Mouse (Mus musculus) intestine, embryonic 15.5 days (tissue): ENCODE data around the gene 3110021N24Rik. TPM values are rescaled to one million over a fixed set of nuclear protein-coding genes. Genes with fewer than 3 reads are reported as not detected.

Experiments
- ATAC-seq: fragments of 200-750 bp; cut with Nextera tagmentation; 2 replicates; pipeline ENCODE4 v1.8.0; 2017; ENCODE audit warnings: moderate TSS enrichment, moderate library complexity
- H3K27ac ChIP-seq: fragments of 300-500 bp; sonication (generic); 2 replicates; pipeline ENCODE4 v1.5.1; 2015; ENCODE audit warnings: mild to moderate bottlenecking, inconsistent platforms
- H3K27me3 ChIP-seq: fragments of 300-500 bp; sonication (generic); replicated peaks from 2 replicates; pipeline ENCODE4 v1.6.1; 2015; ENCODE audit warnings: inconsistent platforms
- H3K36me3 ChIP-seq: fragments of 300-500 bp; sonication (generic); 2 replicates; pipeline ENCODE4 v1.6.1; 2015; ENCODE audit warnings: inconsistent platforms
- H3K4me1 ChIP-seq: fragments of 300-500 bp; sonication (generic); replicated peaks from 2 replicates; pipeline ENCODE4 v1.6.1; 2015; ENCODE audit warnings: inconsistent platforms
- H3K4me2 ChIP-seq: fragments of 300-500 bp; sonication (generic); replicated peaks from 2 replicates; pipeline ENCODE4 v1.6.1; 2015; ENCODE audit warnings: mild to moderate bottlenecking, inconsistent platforms
- H3K4me3 ChIP-seq: fragments of 300-500 bp; sonication (generic); replicated peaks from 2 replicates; pipeline ENCODE4 v1.5.1; 2015; ENCODE audit warnings: inconsistent platforms
- H3K9ac ChIP-seq: fragments of 300-500 bp; sonication (generic); 2 replicates; pipeline ENCODE4 v1.6.1; 2015; ENCODE audit warnings: inconsistent platforms
- H3K9me3 ChIP-seq: fragments of 300-500 bp; sonication (generic); 2 replicates; pipeline ENCODE4 v1.6.1; 2016; ENCODE audit warnings: inconsistent platforms
- WGBS: fragments of 180-500 bp; shearing (Covaris S2); methylation state at CpG from one replicate; pipeline ENCODE4 v1.1.7; 2015; 5-methylcytosine and 5-hydroxymethylcytosine counted together
- polyA plus RNA-seq: library from polyadenylated mRNA; unstranded; fragments of >200 nt; fragmentation: Nextera tagmentation; extraction: Ambion mirVana; gene quantifications from 2 replicates; pipeline ENCODE4 v1.2.1, GENCODE M21; 2015

3110021N24Rik gene
- polyA plus RNA-seq, 1 experiment from 2014 or later = 1.5 TPM

GRCm38 (mm10) chr4:108803535-108803934, 84.1 kb downstream of the 3110021N24Rik start:
- Histone ChIP-seq H3K9ac (no peak overlapping the region), H3K4me1 (no peaks in the 10 kb centered on the region), H3K4me2 (no peak overlapping the region), H3K27ac (no peak overlapping the region), H3K27me3 (no peaks in the 10 kb centered on the region), H3K9me3 (no peaks in the 10 kb centered on the region), H3K4me3 (no peak overlapping the region), H3K36me3 (no peaks in the 10 kb centered on the region)
- 80% methylated on average over 2 of the region's 2 CpGs for WGBS
- no peak for ATAC-seq

- H3K4me3 ChIP-seq = no peak overlapping the region
- WGBS = 64% methylated on average over 4 of the region's 4 CpGs
- H3K4me1 ChIP-seq = no peaks in the 10 kb centered on the region
- no peak overlapping the region for H3K27ac ChIP-seq
- ATAC-seq = no peak
- no peaks in the 10 kb centered on the region for H3K9me3 ChIP-seq
- no peak overlapping the region for H3K4me2 ChIP-seq
- H3K27me3 ChIP-seq = no peaks in the 10 kb centered on the region
- no peak overlapping the region for H3K9ac ChIP-seq
- H3K36me3 ChIP-seq = no peaks in the 10 kb centered on the region
Measured at GRCm38 (mm10) chr4:108811142-108811541, 91.7 kb downstream of the 3110021N24Rik start.

DNA sequence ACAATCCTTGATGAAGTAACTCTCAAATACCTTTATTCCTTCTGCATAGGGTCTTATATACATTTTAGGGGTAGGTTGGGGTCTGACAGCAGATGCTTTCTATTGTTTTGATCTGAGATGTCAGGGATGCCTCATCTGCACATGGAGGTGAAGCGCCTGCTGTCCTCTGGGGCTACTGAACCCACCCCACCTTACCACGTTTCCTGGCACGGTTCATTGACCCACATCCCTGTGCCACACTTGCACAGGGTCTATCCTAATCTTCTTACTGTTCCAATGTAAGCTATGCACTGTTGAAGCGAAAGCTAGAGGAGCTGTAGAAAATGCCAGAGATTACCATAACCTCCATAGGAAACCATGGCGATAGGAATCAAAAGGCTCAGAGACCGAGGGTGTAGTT, 92.1 kb downstream of the 3110021N24Rik start:
- H3K4me1 ChIP-seq = no peaks in the 10 kb centered on the region
- H3K27me3 ChIP-seq = no peaks in the 10 kb centered on the region
- H3K27ac ChIP-seq = no peak overlapping the region
- no peaks in the 10 kb centered on the region for H3K36me3 ChIP-seq
- H3K4me2 ChIP-seq = no peak overlapping the region
- no peaks in the 10 kb centered on the region for H3K9me3 ChIP-seq
- no peak for ATAC-seq
- WGBS = 78% methylated on average over 6 of the region's 6 CpGs
- no peak overlapping the region for H3K9ac ChIP-seq
- no peak overlapping the region for H3K4me3 ChIP-seq

DNA sequence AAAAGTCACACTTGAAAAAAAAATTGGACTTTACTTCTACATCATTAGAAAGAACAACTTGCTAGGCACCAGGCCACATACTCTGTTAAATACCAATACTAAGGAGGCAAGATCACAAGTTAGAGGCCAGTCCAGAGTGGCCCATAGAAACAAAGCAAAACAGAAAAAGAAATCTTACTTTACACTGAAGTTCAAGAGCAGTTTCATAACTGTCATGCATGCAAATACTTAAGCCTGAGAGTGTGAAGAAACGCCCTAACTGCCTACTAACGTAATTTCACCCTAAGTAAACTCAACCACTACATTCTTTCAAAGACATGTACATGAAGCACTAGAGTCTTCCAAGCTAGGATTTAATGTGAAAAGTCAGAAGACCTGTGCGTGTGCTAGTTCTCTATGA, 106.2 kb downstream of the 3110021N24Rik start:
- H3K4me1 ChIP-seq = no peaks in the 10 kb centered on the region
- H3K9me3 ChIP-seq = no peaks in the 10 kb centered on the region
- no peak overlapping the region for H3K4me3 ChIP-seq
- no peak overlapping the region for H3K9ac ChIP-seq
- no peak overlapping the region for H3K27ac ChIP-seq
- H3K4me2 ChIP-seq = no peak overlapping the region
- no peak for ATAC-seq
- WGBS = 93% methylated on average over 3 of the region's 3 CpGs
- H3K27me3 ChIP-seq = no peaks in the 10 kb centered on the region
- peaks cover 18% of the 10 kb centered on the region for H3K36me3 ChIP-seq

DNA sequence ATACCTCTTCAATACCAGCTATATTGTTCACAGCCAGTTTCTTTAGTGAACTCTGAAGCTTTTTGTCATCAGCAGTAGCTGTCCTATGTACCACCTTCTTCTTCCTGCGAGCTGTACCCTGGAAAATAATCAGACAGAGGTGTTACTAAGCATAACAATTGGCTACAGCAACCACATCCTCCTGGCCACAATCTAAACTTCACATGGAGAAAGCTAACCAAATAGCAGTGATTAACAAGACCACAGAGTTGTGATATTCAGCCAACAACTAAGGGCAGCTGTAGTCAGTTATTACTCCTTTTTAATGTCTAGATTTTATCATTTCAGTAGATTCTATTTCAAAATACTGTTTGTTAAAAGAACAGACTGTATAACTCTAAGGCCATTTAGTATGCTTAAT, 106.6 kb downstream of the 3110021N24Rik start:
- Histone ChIP-seq H3K27ac (no peak overlapping the region), H3K4me2 (no peak overlapping the region), H3K4me3 (no peak overlapping the region), H3K27me3 (no peaks in the 10 kb centered on the region), H3K36me3 (peaks cover 18% of the 10 kb centered on the region), H3K4me1 (no peaks in the 10 kb centered on the region), H3K9me3 (no peaks in the 10 kb centered on the region), H3K9ac (no peak overlapping the region)
- ATAC-seq = no peak
- 89% methylated on average over 1 of the region's 1 CpGs for WGBS

DNA sequence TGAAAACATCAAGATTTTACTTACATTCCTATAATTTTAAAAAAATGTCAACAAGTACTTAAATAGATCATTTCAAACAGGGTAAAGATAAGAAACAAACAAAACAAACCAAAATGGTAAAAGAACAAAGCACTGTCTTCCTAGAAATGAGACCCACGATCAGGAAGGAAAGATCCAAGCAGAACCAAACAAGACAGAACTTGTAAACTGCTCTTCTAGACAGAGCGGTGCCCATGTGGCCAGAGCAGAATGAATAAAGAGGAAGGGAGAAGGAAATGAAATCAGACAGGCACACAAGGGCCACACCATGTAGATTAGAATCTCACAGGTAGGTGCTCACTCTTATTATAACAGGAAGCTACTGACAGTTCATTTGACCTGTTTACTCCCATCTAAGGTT, 107.2 kb downstream of the 3110021N24Rik start:
- Histone ChIP-seq H3K9ac (no peak overlapping the region), H3K4me3 (no peak overlapping the region), H3K27ac (no peak overlapping the region), H3K36me3 (peaks cover 18% of the 10 kb centered on the region), H3K27me3 (no peaks in the 10 kb centered on the region), H3K9me3 (no peaks in the 10 kb centered on the region), H3K4me1 (peaks cover under 1% of the 10 kb centered on the region; the same call in 1 of the 2 replicates), H3K4me2 (no peak overlapping the region)
- WGBS = 86% methylated on average over 2 of the region's 2 CpGs
- no peak for ATAC-seq

DNA sequence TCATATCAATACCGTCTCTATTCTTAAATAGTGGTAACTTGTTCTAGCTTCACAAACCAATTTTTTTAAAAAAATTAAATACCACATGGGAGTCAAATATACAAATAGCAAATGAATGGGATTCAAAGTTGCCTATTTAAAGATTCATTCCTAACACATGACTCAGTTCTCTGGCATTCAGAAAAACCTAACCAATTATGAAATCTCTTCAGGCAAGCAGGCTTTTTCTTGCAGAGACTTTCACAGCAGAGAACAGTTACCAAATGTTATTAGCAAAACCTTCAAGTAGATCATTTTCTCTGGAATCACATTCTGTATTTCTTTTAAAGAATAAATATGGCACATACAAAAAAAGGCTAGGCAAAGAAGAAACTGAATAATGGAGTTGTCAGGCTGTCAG, 111.2 kb downstream of the 3110021N24Rik start:
- H3K9me3 ChIP-seq = no peaks in the 10 kb centered on the region
- H3K4me1 ChIP-seq = peaks cover 6% of the 10 kb centered on the region
- no peaks in the 10 kb centered on the region for H3K27me3 ChIP-seq
- 85% methylated on average over 1 of the region's 1 CpGs for WGBS
- H3K27ac ChIP-seq = no peak overlapping the region
- no peak overlapping the region for H3K4me2 ChIP-seq
- peaks cover 6% of the 10 kb centered on the region; the same call in 1 of the 2 replicates for H3K36me3 ChIP-seq
- ATAC-seq = no peak
- no peak overlapping the region for H3K4me3 ChIP-seq
- H3K9ac ChIP-seq = no peak overlapping the region

Other genes starting within 250 kb of the 3110021N24Rik start
- gene Prpf38a, start 140.3 kb upstream of the 3110021N24Rik start, polyA plus RNA-seq = 79.0 and 81.9 TPM in 2 replicates
- 11.1 and 11.9 TPM in 2 replicates for gene Orc1, start 140.2 kb upstream of the 3110021N24Rik start, polyA plus RNA-seq
- gene Cc2d1b, start 99.7 kb upstream of the 3110021N24Rik start, polyA plus RNA-seq = 30.9 and 33.9 TPM in 2 replicates
- gene Zfyve9, start 61.1 kb downstream of the 3110021N24Rik start, polyA plus RNA-seq = 4.4 and 5.2 TPM in 2 replicates
- 136 TPM in 2 replicates for gene Btf3l4, start 114.0 kb downstream of the 3110021N24Rik start, polyA plus RNA-seq
- gene Txndc12, start 115.0 kb downstream of the 3110021N24Rik start, polyA plus RNA-seq = 88.7 and 102 TPM in 2 replicates
- gene Kti12, start 128.1 kb downstream of the 3110021N24Rik start, polyA plus RNA-seq = 57.6 and 57.8 TPM in 2 replicates
- gene A730015C16Rik, start 129.0 kb downstream of the 3110021N24Rik start, polyA plus RNA-seq = 0.49 and 0.69 TPM in 2 replicates
- gene Rab3b, start 159.4 kb downstream of the 3110021N24Rik start, polyA plus RNA-seq = 11.1 and 11.7 TPM in 2 replicates